Mouse (Mus musculus) heart, postnatal 0 days (tissue): ENCODE measurements around the gene Sipa1l2.

ENCODE experiments used
- CTCF ChIP-seq: IDR thresholded peaks from 2 replicates; pipeline ENCODE4 v1.5.1; 2016; ENCODE audit warnings: antibody characterized with exemption, control low read depth, low read depth
- EP300 ChIP-seq: IDR thresholded peaks from 2 replicates; pipeline ENCODE4 v1.6.1; 2016; ENCODE audit warnings: antibody characterized with exemption, low read depth

- TF ChIP-seq CTCF (no peak), EP300 (no peak)
Measured at GRCm38 (mm10) chr8:125390506-125390895, 179.1 kb downstream of the Sipa1l2 start.
